Mouse (Mus musculus) heart, postnatal 0 days (tissue): ENCODE results near the gene Rbm20. TPM values are rescaled to one million over a fixed set of nuclear protein-coding genes. Genes with fewer than 3 reads are reported as not detected.

Experiments used
- ATAC-seq: fragments of 200-750 bp; cut with Nextera tagmentation; 2 replicates; pipeline ENCODE4 v1.8.0; 2017; ENCODE audit warnings: low read depth, moderate number of reproducible peaks, moderate library complexity; ENCODE audit not compliant: insufficient read depth
- DNase-seq: peaks from one replicate; pipeline ENCODE4 v3.0.0-alpha.2; 2016; ENCODE audit warnings: low spot score
- H3K27ac ChIP-seq: fragments of 300-500 bp; sonication (generic); 2 replicates; pipeline ENCODE4 v1.5.1; 2014; ENCODE audit warnings: low read depth, mild to moderate bottlenecking
- H3K27me3 ChIP-seq: fragments of 300-500 bp; sonication (generic); 2 replicates; pipeline ENCODE4 v1.6.1; 2014; ENCODE audit warnings: low read length, mixed read lengths; ENCODE audit not compliant: control insufficient read depth, insufficient read depth
- H3K36me3 ChIP-seq: fragments of 300-500 bp; sonication (generic); replicated peaks from 2 replicates; pipeline ENCODE4 v1.6.1; 2014; ENCODE audit warnings: low read length, mixed read lengths; ENCODE audit not compliant: control insufficient read depth, insufficient read depth
- H3K4me1 ChIP-seq: fragments of 300-500 bp; sonication (generic); 2 replicates; pipeline ENCODE4 v1.6.1; 2014; ENCODE audit warnings: antibody characterized with exemption; ENCODE audit not compliant: control insufficient read depth, insufficient read depth
- H3K4me2 ChIP-seq: fragments of 300-500 bp; sonication (generic); 2 replicates; pipeline ENCODE4 v1.6.1; 2014; ENCODE audit warnings: low read depth, mild to moderate bottlenecking, low read length, moderate library complexity
- H3K4me3 ChIP-seq: fragments of 300-500 bp; sonication (generic); 2 replicates; pipeline ENCODE4 v1.5.1; 2014; ENCODE audit warnings: low read depth, low read length
- H3K9ac ChIP-seq: fragments of 300-500 bp; sonication (generic); replicated peaks from 2 replicates; pipeline ENCODE4 v1.6.1; 2014; ENCODE audit warnings: low read depth, low read length, mixed read lengths
- H3K9me3 ChIP-seq: fragments of 300-500 bp; sonication (generic); replicated peaks from 2 replicates; pipeline ENCODE4 v1.6.1; 2016; ENCODE audit warnings: low read length; ENCODE audit not compliant: control insufficient read depth
- CTCF ChIP-seq: IDR thresholded peaks from 2 replicates; pipeline ENCODE4 v1.5.1; 2016; ENCODE audit warnings: antibody characterized with exemption, control low read depth, low read depth
- EP300 ChIP-seq: IDR thresholded peaks from 2 replicates; pipeline ENCODE4 v1.6.1; 2016; ENCODE audit warnings: antibody characterized with exemption, low read depth
- WGBS: fragments of 180-500 bp; shearing (Covaris S2); extraction: QIAGEN DNeasy Blood & Tissue Kit; methylation state at CpG from one replicate; pipeline ENCODE4 v1.1.7; 2014; 5-methylcytosine and 5-hydroxymethylcytosine counted together
- polyA plus RNA-seq: library from polyadenylated mRNA; unstranded; fragments of >200 nt; fragmentation: Nextera tagmentation; extraction: Ambion mirVana; gene quantifications from 2 replicates; pipeline ENCODE4 v1.2.1, GENCODE M21; 2015
- total RNA-seq: library from RNA; depleted of rRNA; stranded (reverse); fragments of >200 nt; gene quantifications from 2 replicates; pipeline ENCODE4 v1.2.3, GENCODE M21; 2014; ENCODE audit warnings: low replicate concordance

The Rbm20 gene
- total and polyA plus RNA-seq, 2 experiments from 2014 or later = 65.2 to 340 TPM

GRCm38 (mm10) chr19:53755346-53755745 lies 78.2 kb downstream of the Rbm20 start:
- TF ChIP-seq CTCF (no peak), EP300 (no peak)
- no peak overlapping the region for H3K4me3 ChIP-seq
- H3K9ac ChIP-seq = no peak overlapping the region
- H3K9me3 ChIP-seq = no peaks in the 10 kb centered on the region
- H3K27me3 ChIP-seq = no peaks in the 10 kb centered on the region
- peak overlapping the region; percentile 71 for H3K27ac ChIP-seq
- H3K36me3 ChIP-seq = no peaks in the 10 kb centered on the region
- H3K4me1 ChIP-seq = peaks cover 17% of the 10 kb centered on the region
- WGBS = 56% methylated on average over 5 of the region's 5 CpGs
- ATAC-seq (no peak), DNase-seq (no peak)
- no peak overlapping the region for H3K4me2 ChIP-seq

- no peak for TF ChIP-seq CTCF
- no peak for TF ChIP-seq EP300
- no peak overlapping the region for H3K9ac ChIP-seq
- no peak overlapping the region for H3K4me3 ChIP-seq
- WGBS = 51% methylated on average over 17 of the region's 17 CpGs
- DNase-seq (no peak), ATAC-seq (peak; percentile 42; the same call in 1 of the 2 replicates)
- H3K4me1 ChIP-seq = peaks cover 28% of the 10 kb centered on the region
- H3K4me2 ChIP-seq = no peak overlapping the region
- peak overlapping the region; percentile 35; the same call in 1 of the 2 replicates for H3K27ac ChIP-seq
- no peaks in the 10 kb centered on the region for H3K27me3 ChIP-seq
- H3K9me3 ChIP-seq = no peaks in the 10 kb centered on the region
- no peaks in the 10 kb centered on the region for H3K36me3 ChIP-seq
These were observed 80.5 kb downstream of the Rbm20 start for GRCm38 (mm10) chr19:53757432-53758109.

- no peak overlapping the region for H3K4me2 ChIP-seq
- H3K27me3 ChIP-seq = no peaks in the 10 kb centered on the region
- no peak for DNase-seq
- no peak overlapping the region for H3K27ac ChIP-seq
- TF ChIP-seq CTCF = no peak
- TF ChIP-seq EP300 = no peak
- H3K4me1 ChIP-seq = peaks cover 26% of the 10 kb centered on the region
- no peak overlapping the region for H3K4me3 ChIP-seq
- no peak overlapping the region for H3K9ac ChIP-seq
- H3K9me3 ChIP-seq = no peaks in the 10 kb centered on the region
- 77% methylated on average over 2 of the region's 2 CpGs for WGBS
- ATAC-seq = no peak
- no peaks in the 10 kb centered on the region for H3K36me3 ChIP-seq
These were observed 81.8 kb downstream of the Rbm20 start for GRCm38 (mm10) chr19:53758881-53759418.

GRCm38 (mm10) chr19:53760125-53761101 lies 83.3 kb downstream of the Rbm20 start:
- peak overlapping the region; percentile 26; the same call in 1 of the 2 replicates for H3K27ac ChIP-seq
- no peaks in the 10 kb centered on the region for H3K36me3 ChIP-seq
- TF ChIP-seq CTCF (0 out of 2 replicates have a peak, but pooled peaks have one; percentile 5), EP300 (no peak)
- 83% methylated on average over 17 of the region's 17 CpGs for WGBS
- no peaks in the 10 kb centered on the region for H3K27me3 ChIP-seq
- ATAC-seq (no peak), DNase-seq (no peak)
- no peak overlapping the region for H3K9ac ChIP-seq
- H3K9me3 ChIP-seq = no peaks in the 10 kb centered on the region
- H3K4me3 ChIP-seq = no peak overlapping the region
- H3K4me1 ChIP-seq = peaks cover 19% of the 10 kb centered on the region; the same call in 1 of the 2 replicates
- no peak overlapping the region for H3K4me2 ChIP-seq

- peaks cover 19% of the 10 kb centered on the region; the same call in 1 of the 2 replicates for H3K4me1 ChIP-seq
- 59% methylated on average over 8 of the region's 8 CpGs for WGBS
- no peak overlapping the region for H3K4me3 ChIP-seq
- H3K4me2 ChIP-seq = no peak overlapping the region
- ATAC-seq (peak; percentile 40; the same call in 1 of the 2 replicates), DNase-seq (peak; percentile 70)
- no peaks in the 10 kb centered on the region for H3K36me3 ChIP-seq
- no peak overlapping the region for H3K9ac ChIP-seq
- H3K9me3 ChIP-seq = no peaks in the 10 kb centered on the region
- peak overlapping the region; percentile 43 for H3K27ac ChIP-seq
- H3K27me3 ChIP-seq = no peaks in the 10 kb centered on the region
- TF ChIP-seq EP300 = no peak
- peak; percentile 62 for TF ChIP-seq CTCF
These were observed 85.8 kb downstream of the Rbm20 start for GRCm38 (mm10) chr19:53762749-53763438.
